Mouse (Mus musculus) CH12F3 (cell line): ENCODE measurements around the gene Tmem231.

Experiments used
- in situ Hi-C: fragments of 300-500 bp; cut with MboI; formaldehyde crosslinking; loops from 2 replicates; pipeline ENCODE4 v1.14.3; 2020; ENCODE audit warnings: low sequenced_read_pairs

Tmem231 gene

GRCm38 (mm10) chr8:111865130-111865852 is 68.4 kb downstream of the Tmem231 start:
- in situ Hi-C loops: no loop called here

- in situ Hi-C loops: no loop called here
These were observed 69.0 kb downstream of the Tmem231 start for GRCm38 (mm10) chr8:111864648-111865047.

- in situ Hi-C loops: no loop called here
These were observed 70.4 kb downstream of the Tmem231 start for GRCm38 (mm10) chr8:111863280-111863679.
